Mouse (Mus musculus) small intestine, adult 2 months (tissue): Measurements from ENCODE around the gene Trim3.

Experiments
- CTCF ChIP-seq: fragments of 200-500 bp; IDR thresholded peaks from 2 replicates; pipeline ENCODE4 v1.5.1; 2012; ENCODE audit warnings: low read depth, mild to moderate bottlenecking, control low read depth, inconsistent platforms, low read length, moderate library complexity, mixed read lengths; ENCODE audit not compliant: insufficient replicate concordance, insufficient read length; ENCODE audit errors: extremely low read depth
- POLR2A ChIP-seq: fragments of 200-500 bp; IDR thresholded peaks from 2 replicates; pipeline ENCODE4 v1.6.1; 2012; ENCODE audit warnings: low read depth, mild to moderate bottlenecking, control low read depth, inconsistent platforms, low read length, moderate library complexity

- TF ChIP-seq CTCF (no peak), POLR2A (no peak)
These were observed 58.8 kb downstream of the Trim3 start for GRCm38 (mm10) chr7:105574537-105574936.
